Mouse (Mus musculus): ENCODE data around the gene Kif17.
"Not testable (repeated sequence)": the region's sequence is repeated elsewhere in the genome, so short reads cannot be mapped to it uniquely, and the experiment has no call there.

Gene Kif17

DNA sequence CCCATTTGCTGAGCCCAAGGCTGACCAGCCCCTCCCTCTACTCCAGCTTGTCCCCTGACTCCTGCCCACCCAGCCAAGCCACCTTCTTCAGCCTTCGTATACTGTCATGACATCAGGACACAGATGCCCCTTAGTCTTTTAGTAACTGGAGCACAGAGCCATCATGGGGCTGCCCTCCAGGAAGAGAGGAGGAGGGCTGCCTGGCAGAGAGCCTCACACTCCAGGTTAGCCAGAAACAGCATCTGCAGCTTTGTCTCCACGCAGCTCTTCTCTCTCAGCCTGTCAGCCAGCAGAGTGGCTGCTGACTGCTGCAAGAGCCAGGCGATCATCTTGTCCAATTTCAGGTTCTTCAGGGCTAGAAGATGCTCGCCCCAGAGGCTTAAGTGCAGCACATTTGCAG is 63.6 kb downstream of the Kif17 start:
- no peak for DNase-seq (ENCODE audit: low read depth)

DNA sequence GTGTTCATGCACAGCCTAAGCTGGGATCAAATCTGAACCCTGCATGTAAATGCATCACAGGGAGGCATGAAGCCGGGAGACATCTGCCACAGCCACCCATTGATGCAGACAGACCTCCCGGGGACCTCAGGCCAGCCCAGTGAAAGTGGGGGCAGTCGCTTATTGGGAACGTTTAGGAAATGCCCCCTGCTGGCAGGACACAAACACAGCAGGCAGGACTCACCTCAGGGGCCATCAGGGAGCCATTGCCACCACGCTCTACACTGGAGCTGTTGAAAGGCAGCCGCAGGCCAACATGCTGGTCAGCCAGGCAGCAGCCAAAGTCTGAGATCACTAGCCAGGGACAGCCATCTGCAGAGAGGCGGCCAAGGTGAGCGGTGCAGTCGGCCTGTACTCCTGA is 65.5 kb downstream of the Kif17 start:
- DNase-seq (ENCODE audit: low read depth): no peak

DNA sequence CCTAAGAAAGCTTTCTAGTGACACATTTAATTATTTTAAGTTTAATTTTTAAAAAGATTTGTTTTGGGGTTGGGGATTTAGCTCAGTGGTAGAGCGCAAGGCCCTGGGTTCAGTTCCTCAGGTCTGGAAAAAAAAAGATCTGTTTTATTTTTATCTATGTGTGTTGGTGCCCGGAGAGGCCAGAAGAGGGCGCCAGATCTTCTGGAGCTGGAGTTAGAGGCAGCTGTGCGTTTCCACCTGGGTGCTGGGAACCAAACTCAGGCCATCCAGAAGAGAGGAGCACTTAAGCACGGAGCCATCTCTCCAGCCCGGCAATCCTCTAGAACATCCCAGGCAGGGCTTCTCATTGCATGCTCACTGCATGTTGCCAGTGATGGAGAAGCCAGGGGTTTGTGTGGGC is 66.1 kb downstream of the Kif17 start:
- no peak for DNase-seq (ENCODE audit: low read depth)

DNA sequence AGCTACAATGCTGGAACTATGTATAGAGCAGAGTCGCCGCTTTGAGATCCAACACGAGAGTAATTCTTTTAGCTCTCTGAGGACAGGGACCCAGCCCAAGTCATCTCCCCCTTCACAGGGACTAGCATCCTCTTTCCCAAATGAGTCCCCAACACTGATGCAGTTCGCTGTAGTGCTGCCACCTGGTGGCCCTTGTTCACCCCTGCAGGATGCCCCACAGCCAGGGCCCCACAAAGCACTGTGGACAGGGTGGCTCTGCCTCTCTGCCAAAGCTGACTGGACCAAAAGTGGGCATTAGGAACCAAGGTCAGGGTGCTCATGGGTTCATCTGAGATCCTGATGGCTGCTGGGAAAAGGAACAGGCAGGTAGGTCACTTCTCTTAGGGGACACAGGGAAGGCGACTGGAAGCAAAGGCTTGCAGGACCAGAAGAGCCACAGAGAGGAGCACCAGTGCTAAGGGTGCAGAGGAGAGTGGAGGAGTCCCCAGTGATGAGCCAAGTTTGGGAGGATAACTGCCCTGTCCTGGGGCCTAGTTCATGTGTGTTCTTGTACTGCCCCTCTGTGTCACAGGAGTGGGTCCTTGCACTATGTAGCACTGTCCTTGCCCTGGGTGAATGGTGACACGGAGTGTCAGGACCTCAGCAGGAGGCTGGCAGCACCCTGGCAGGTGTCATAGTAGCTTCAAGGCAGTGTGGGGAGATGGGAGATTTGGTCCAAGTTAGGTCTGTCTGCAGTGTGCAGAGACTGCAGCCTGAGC is 68.5 kb downstream of the Kif17 start:
- DNase-seq (ENCODE audit: low read depth): peak; percentile 67

DNA sequence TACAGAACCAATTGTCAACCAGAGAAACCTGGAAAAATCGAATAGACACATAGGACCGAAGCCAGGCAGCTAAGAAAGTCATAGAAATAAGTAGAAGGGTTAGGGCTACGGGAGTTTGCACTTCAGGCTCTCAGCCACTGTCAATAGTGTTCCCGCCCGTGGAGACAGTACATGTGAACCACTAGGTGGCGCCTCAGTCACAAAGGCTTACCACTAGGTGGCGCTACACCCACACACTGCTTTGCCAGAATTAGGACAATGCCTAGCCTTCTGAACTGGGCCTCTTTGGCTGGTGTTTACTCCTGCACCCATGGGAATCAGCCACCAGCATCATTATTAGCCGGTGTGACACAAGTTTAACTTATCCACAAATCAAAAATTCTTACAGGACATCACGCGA is 69.3 kb downstream of the Kif17 start:
- DNase-seq (ENCODE audit: low read depth): peak; percentile 87

DNA sequence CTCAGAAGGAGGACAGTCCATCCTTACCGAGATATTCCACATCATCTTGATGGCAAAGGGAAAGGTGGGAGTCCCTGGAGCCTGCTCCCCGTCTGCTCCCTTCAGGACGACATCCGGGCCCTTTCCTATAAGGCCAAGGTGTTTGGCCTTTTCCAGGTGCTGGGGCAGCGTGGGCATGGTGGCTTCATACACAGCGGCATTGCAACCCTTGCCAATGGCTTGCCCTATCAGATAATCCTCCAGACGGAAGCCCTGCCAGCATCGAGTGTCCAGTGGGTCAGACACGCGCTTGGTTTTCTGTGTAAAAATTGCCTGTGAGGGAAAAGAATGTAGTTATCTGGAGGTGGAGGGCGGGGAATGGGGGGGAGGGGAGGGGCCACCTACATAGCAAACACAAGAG is 70.5 kb downstream of the Kif17 start:
- DNase-seq (ENCODE audit: low read depth): no peak

DNA sequence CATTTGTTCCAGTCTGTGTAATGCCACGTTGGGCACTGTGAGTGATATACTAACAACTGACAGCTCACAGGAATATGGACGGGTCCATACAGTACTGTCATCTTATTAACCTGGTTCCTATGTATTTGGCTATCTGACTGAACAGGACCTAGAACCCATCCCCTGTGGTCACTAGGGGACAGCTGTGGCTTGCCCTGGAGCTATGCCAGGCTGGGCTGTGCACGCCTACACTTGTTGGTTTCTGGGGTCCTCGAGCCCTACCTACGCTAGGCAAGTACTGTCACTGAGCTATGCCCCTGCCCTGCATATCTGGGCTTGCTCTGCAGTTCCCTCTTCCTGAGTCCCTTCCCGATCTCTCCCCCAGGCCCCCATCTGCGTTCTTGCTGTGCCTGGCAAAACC is 71.3 kb downstream of the Kif17 start:
- no peak for DNase-seq (ENCODE audit: low read depth)

DNA sequence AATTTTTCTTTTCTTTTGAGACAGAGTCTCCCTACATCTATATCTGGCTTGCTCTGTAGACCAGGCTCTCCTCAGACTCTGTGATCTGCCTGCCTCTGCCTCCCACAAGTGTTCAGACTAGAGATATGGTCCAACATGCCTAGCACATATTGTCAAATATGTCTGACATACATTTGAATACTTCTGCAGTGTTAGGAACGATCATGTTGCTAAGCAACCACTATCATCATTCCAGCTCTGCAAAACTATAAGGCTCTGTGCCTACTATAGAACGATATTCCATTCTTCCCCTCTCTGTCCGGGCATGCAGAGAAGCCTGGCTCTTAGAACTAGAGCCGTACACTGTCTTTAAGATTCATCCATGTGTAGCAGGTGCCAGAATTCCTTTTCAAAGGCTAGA is 72.5 kb downstream of the Kif17 start:
- no peak for DNase-seq (ENCODE audit: low read depth)

DNA sequence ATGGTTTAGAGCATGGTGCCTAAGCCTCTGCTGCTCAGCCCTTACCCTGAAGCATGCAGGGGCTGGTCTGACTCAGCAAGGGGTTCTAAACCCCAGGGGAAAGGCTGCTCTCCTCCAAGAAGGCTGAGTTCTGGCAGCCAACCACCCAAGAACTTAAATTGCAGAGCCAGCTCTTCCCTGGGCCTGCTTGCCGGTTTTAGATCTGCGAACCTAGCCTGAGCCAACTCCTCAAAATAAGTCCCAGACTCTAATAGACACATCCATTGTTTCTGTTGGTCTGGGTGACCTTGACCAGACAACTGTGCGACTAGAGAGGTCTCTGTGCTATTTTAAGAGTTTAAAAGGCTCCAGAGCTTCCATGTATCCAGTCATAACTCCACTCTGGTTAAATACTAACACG is 73.5 kb downstream of the Kif17 start:
- peak; percentile 53 for DNase-seq (ENCODE audit: low read depth)

DNA sequence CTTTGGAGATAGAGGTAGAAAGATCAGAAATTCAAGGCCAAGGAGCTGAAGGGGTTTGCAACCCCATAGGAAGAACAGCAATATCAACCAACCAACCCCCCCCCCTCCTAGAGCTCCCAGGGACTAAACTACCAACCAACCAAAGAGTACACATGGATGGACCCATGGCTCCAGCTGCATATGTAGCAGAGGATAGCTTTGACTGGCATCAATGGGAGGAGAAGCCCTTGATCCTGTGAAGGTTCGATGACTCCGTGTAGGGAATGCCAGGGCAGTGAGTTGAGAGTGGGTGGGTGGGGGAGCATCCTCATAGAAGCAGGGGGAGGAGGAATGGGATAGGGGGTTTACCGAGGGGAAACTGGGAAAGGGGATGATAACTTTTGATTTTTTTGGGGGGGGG is 74.2 kb downstream of the Kif17 start:
- DNase-seq (ENCODE audit: low read depth): no peak

DNA sequence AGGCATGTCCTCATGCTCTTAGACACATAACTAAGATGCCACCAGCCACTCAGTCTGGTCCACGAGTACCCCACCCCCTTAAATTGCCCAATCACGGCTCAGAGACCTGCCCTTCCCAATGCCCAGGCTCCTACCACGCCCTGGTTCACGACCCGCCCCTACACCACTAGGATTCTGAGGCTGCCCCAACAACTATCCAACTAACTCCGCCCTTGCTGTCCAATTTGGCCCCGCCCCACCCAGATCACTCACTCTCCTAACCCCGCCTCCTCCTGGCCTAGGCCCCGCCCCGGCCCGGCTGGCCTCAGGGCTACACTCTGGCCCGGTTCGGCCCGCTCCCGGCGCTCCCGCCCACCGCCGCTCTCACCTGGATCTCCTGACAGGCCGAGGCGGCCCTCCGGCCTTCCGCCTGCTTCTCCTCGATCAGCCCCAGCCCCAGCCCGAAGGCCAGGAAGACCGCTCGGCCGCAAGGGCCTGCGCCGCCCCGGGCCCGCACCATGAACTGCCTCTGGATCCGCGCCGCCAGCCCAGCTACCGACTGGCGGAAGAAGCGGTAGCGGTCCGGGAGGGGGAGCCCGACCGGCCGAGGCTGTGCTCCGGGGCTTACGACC is 75.3 kb downstream of the Kif17 start:
- peak; percentile 93 for DNase-seq (ENCODE audit: low read depth)

DNA sequence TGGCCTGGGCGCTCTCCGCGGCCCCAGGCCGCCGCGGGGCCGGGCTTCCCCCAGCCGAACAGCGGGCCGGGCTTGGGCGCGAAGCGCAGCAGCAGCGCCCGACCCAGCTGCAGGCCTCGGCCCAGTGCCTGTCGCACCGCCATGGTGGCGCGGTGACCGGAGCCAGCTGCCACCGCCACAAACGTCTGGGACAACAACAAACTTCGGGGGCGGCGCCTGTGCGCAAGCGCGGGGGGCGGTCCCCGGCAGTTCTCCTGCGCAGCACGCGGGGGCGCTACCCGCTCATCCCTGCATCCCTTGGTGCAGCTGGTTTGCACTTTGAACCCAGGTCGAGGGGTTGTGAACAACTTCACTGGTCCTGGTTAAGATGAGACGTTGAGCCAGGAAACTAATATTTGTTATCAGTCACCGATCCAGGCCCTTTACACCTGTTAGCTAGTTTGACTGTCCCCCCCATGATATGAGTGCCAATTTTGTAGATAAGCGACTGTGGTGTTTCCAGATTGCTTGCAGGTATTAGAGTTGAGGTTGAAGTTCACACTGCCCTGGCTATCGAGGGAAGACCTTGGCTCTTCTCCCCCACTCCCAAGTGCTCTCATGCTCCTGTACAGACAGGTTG is 76.0 kb downstream of the Kif17 start, which contains the start of gene Pink1:
Gene Pink1 (minus strand): TSS at position 231 of the 619 bp plus-strand sequence.
- DNase-seq (ENCODE audit: low read depth): peak; percentile 87

DNA sequence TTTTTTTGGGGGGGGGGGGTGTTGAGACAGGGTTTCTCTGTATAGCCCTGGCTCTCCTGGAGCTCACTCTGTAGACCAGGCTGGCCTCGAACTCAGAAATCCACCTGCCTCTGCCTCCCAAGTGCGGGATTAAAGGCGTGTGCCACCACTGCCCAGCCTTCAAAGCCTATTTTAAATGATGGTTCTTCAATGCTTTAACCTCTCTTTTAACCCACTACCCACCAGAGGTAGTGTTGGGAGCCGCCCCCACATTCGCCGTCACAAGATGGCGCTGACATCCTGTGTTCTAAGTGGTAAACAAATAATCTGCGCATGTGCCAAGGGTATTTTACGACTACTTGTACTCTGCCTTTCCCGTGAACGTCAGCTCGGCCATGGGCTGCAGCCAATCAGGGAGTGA is 76.9 kb downstream of the Kif17 start:
- DNase-seq (ENCODE audit: low read depth): not testable (repeated sequence)

DNA sequence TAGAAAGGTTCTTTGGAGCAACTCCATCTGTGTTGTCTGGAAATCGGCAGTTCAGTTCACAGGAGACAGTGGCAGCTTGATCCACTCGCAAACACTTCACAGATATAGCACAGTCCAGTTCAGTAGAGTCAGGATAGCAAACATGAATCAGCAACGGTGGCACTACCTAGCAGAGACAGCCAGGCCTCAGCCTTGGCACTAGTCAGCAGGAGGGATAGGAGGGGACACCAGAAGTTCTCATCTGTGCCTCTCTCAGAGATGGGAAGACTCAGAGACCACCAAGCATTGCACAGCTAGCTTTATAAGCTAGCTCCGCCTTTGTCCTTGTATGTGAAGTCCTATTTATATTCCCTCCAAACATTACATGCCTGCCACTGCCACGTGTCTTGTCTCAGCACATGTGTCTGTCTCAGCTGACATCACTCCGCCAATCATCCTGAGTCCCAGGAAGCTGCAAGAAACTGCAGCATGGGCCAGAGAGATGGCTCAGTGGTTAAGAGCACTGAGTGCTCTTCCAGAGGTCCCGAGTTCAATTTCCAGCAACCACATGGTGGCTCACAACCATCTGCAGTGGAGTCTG is 77.7 kb downstream of the Kif17 start:
- no peak for DNase-seq (ENCODE audit: low read depth)

DNA sequence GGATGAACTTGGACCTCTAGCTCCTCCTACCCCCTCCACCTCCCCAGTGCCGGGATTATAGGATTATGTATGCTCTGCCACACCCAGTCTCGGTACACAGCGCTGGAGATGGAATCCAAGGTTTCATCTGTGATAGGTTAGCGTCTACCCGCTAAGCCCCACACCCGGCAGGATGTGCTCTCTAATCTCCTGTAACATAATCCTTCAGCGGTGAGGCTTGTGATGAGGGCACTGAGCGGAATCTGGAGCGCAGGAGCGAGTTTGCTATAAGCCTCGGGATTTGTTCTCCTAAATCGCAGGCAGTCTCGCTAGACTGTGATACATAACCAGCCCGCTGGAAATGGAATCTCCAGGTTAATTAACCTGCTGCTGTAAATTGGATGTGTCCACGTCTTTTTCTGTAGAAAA is 80.0 kb downstream of the Kif17 start:
- no peak for DNase-seq (ENCODE audit: low read depth)

DNA sequence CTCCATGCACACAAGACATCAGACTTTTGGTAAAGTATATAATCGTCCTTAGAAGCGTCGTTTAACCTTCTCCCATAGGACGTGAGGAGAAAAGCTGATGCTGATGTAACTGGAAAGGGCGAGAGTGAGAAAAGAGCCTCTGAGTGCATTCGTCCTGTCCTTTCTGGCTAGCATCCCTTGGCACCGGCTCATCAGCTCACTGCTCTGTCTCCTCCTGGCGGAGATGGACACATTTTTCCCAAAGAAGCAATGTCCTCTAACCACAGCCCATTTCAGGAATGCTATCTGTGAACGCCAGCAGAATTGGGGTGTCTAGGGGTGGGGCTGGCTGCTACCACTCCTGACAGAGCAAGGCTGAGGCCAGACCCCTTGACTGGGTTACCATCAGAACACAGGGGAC is 81.4 kb downstream of the Kif17 start:
- peak; percentile 37 for DNase-seq (ENCODE audit: low read depth)

DNA sequence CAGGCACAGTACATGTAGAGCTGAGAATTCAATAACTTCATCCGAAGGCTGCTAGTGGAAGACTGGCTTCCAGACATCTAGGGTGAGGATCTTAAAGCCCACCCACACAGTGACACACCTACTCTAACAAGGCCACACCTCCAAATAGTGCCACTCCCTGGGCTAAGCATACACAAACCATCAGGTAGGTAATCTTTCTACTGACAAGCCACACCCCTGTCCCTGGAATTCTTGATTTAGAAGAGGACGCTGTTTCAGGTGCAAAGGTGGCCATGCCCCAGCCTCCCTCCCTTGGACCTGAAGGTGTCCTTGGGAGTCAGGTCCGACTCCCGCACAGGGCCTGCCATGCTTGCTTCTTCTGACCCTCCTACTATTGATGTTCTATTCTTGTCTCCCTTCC is 82.9 kb downstream of the Kif17 start:
- DNase-seq (ENCODE audit: low read depth): no peak

DNA sequence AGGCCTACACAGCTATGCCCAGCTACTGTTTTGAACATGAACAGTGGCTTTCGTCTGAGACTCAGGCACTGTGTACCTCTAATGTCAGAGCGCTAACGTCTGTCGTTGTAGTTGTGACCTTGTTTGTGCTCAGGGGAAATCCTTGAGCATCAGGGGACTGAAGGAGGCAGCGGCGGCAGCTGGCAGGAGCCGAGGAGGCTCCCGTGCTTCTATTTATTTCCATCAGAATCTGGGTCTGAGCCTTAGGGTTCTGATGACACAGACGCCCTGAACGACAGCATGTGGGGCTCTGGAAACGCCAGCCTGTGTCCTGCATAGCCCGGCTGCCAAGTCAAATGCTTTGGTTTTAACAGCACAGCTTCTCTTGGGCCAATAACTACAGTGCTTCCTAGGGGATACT is 84.8 kb downstream of the Kif17 start:
- no peak for DNase-seq (ENCODE audit: low read depth)

DNA sequence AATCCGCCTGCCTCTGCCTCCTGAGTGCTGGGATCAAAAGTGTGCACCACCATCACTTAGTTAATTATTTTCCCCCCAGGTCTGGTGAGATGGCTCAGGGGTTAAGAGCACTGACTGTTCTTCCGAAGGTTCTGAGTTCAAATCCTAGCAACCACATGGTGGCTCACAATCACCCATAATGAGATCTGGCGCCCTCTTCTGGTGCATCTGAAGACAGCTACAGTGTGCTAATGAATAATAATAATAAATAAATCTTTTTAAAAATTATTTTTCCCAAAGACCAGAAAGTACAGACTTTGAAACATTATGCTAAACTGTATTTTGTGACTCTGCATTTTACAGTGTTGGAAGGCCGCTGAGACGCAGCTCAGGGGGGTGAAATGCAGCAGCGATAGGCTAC is 85.4 kb downstream of the Kif17 start:
- no peak for DNase-seq (ENCODE audit: low read depth)

DNA sequence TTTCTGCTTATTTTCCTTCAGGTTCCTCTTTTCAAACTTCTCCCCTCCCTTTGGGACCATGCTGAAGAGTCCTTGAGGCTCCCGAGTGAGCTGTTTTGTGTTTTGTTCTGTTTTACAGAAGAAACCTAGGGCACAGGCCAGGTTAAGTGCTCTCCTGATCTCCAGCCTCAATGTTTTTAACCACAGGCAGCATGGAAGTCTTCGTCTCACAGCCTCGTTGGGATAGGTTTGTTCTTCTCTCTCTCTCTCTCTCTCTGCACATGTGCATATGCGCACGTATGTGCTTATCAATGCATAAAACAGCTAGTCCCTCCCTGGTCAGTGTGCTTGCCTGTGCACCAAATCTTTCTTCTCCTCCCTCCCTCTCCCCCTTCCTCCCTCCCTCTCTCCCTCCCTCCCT is 86.6 kb downstream of the Kif17 start:
- DNase-seq (ENCODE audit: low read depth): no peak

DNA sequence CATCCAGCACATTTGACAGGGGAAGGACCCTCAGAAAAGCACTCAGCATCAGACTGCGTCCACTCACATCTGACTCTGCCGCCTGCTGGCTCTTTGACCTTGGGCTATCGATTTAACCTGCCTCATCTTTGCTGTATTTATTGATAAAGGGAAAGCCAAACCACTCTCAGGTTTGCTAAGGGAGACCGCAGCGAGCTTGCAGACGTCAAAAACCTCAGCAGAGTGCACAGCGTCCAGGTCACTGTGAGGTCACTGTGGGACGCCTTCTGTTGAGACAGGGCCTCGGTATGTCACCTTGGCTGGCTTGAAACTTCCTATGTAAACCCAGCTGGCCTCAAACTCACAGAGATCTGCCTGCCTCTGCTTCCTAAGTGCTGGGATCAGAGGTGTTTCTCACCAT is 87.1 kb downstream of the Kif17 start:
- no peak for DNase-seq (ENCODE audit: low read depth)

DNA sequence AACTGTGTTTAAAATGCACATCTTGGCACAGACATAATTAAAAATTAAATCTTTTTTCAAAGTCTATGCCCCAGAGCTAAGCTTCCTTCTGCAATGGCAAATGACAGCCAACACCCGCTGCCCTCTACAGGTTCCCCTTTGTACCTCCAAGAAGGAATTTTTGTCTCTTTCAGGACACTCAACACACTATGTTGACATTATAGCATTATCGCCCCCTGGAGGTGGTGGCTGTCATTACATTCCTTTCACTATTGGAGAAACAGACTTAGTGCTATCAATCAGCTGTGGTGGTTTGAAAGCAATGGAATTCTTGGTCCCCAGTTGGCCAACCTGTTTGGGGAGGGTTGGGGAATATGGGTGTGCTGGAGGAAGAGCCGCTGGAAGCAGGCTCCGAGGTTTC is 89.7 kb downstream of the Kif17 start:
- peak; percentile 46 for DNase-seq (ENCODE audit: low read depth)

DNA sequence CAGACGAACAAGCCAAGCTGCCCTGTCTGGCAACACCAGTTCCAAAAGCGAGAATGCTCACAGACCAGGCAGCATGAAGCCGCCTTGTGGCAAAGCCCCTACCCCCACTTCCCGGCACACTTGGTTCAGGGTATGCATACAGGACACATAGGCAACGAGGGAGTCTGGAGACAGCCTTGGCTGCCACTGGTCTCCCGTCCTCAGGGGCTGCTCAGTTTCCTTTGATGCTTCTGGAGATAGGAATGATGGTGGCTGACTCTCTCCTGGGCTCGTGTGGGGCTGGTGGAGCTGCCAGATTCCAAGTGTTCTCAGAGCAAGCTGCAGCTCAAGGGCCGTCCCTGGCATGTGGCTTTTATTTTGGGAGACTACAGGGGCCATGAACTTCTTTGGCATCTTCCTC is 91.2 kb downstream of the Kif17 start:
- DNase-seq (ENCODE audit: low read depth): no peak
